Mouse (Mus musculus) cerebellum, adult 2 months (tissue): ENCODE results near the gene Anks1b.

Experiments used
- CTCF ChIP-seq: fragments of 200-500 bp; IDR thresholded peaks from 2 replicates; pipeline ENCODE4 v1.5.1; 2011; ENCODE audit warnings: low read depth, mild to moderate bottlenecking, control low read depth, low read length, moderate library complexity, borderline replicate concordance; ENCODE audit not compliant: insufficient read depth
- POLR2A ChIP-seq: fragments of 200-500 bp; IDR thresholded peaks from 2 replicates; pipeline ENCODE4 v1.6.1; 2011; ENCODE audit warnings: low read length, control low read depth, borderline replicate concordance; ENCODE audit not compliant: insufficient read depth

GRCm38 (mm10) chr10:90607586-90607985, 734.3 kb downstream of the Anks1b start:
- TF ChIP-seq CTCF, result no peak
- no peak for TF ChIP-seq POLR2A
